Comparison of ENCODE assay signal across 8 mouse cellular contexts in genomic region chr15:78927021-78927787, GRCm38 (mm10). TPM values are rescaled to one million over a fixed set of nuclear protein-coding genes. Genes with fewer than 3 reads are reported as not detected.
DNase-seq lines count a peak whose midpoint lies in the region; ATAC-seq and TF ChIP-seq lines count a peak whose summit lies in the region.

No protein-coding gene starts in this region.

- H3K36me3 ChIP-seq in thymus, adult 2 months (ENCODE audit: control insufficient read depth, insufficient read depth, low read length), result no peaks in the 10 kb centered on the region
- H3K36me3 ChIP-seq in forebrain, embryonic 12.5 days (replicated peaks), result no peaks in the 10 kb centered on the region
- no peaks in the 10 kb centered on the region for H3K36me3 ChIP-seq in hindbrain, embryonic 14.5 days (replicated peaks; ENCODE audit: control insufficient read depth, insufficient read depth)
- peaks cover 15% of the 10 kb centered on the region for H3K36me3 ChIP-seq in liver, embryonic 12.5 days
- H3K36me3 ChIP-seq in neural tube, embryonic 15.5 days, result no peaks in the 10 kb centered on the region

- DNase-seq in thymus, adult 2 months, result peak; percentile 43
- no peak for DNase-seq in thymus, postnatal 10 days (ENCODE audit: low spot score in 2 of 2)
- no peak for DNase-seq in hindbrain, embryonic 14.5 days (ENCODE audit: low spot score)
- no peak for DNase-seq in layer of hippocampus, adult 18-20 months (ENCODE audit: low spot score in 2 of 2)
- DNase-seq in frontal cortex, postnatal 14 days (ENCODE audit: low spot score in 2 of 2), result no peak

- peak overlapping the region; percentile 92 for H3K27ac ChIP-seq in thymus, adult 2 months (ENCODE audit: control insufficient read depth, insufficient read depth, low read length)
- H3K27ac ChIP-seq in forebrain, embryonic 12.5 days, result peak overlapping the region; percentile 68; the same call in 1 of the 2 replicates
- 0 out of 2 replicates have a peak overlapping the region, but pooled peaks have one; percentile 38 for H3K27ac ChIP-seq in hindbrain, embryonic 14.5 days
- peak overlapping the region; percentile 98 for H3K27ac ChIP-seq in liver, embryonic 12.5 days
- H3K27ac ChIP-seq in neural tube, embryonic 15.5 days (replicated peaks), result peak overlapping the region; percentile 64

- H3K4me2 ChIP-seq in forebrain, embryonic 12.5 days, result peak overlapping the region; percentile 63
- H3K4me2 ChIP-seq in hindbrain, embryonic 14.5 days (replicated peaks), result peak overlapping the region; percentile 59
- peak overlapping the region; percentile 94 for H3K4me2 ChIP-seq in liver, embryonic 12.5 days
- H3K4me2 ChIP-seq in neural tube, embryonic 15.5 days, result peak overlapping the region; percentile 67

- peak overlapping the region; percentile 30 for H3K9ac ChIP-seq in forebrain, embryonic 12.5 days
- H3K9ac ChIP-seq in hindbrain, embryonic 14.5 days, result peak overlapping the region; percentile 32; the same call in 1 of the 2 replicates
- peak overlapping the region; percentile 74 for H3K9ac ChIP-seq in liver, embryonic 12.5 days
- no peak overlapping the region for H3K9ac ChIP-seq in neural tube, embryonic 15.5 days (replicated peaks)

- 21% methylated on average over 15 of the region's 15 CpGs for WGBS in thymus, adult 2 months
- 21% methylated on average over 15 of the region's 15 CpGs for WGBS in forebrain, embryonic 12.5 days
- 25% methylated on average over 15 of the region's 15 CpGs for WGBS in hindbrain, embryonic 14.5 days
- 12% methylated on average over 15 of the region's 15 CpGs for WGBS in liver, embryonic 12.5 days (ENCODE audit: insufficient replicate concordance)
- WGBS in neural tube, embryonic 15.5 days, result 26% methylated on average over 15 of the region's 15 CpGs

- H3K27me3 ChIP-seq in thymus, adult 2 months (ENCODE audit: control insufficient read depth, insufficient read depth, low read length), result no peaks in the 10 kb centered on the region
- peaks cover 27% of the 10 kb centered on the region for H3K27me3 ChIP-seq in forebrain, embryonic 12.5 days
- H3K27me3 ChIP-seq in hindbrain, embryonic 14.5 days (ENCODE audit: control insufficient read depth, insufficient read depth, low read length), result peaks cover 15% of the 10 kb centered on the region
- H3K27me3 ChIP-seq in liver, embryonic 12.5 days (replicated peaks), result no peaks in the 10 kb centered on the region
- 0 out of 2 replicates have a peak, but pooled peaks cover 3% of the 10 kb centered on the region for H3K27me3 ChIP-seq in neural tube, embryonic 15.5 days (replicated peaks)

- TF ChIP-seq POLR2A in thymus, adult 2 months (IDR thresholded peaks at IDR 0.05; ENCODE audit: control insufficient read depth, extremely low read depth, insufficient read depth, low read length, poor library complexity), result no peak

- no peaks in the 10 kb centered on the region for H3K9me3 ChIP-seq in forebrain, embryonic 12.5 days
- no peaks in the 10 kb centered on the region for H3K9me3 ChIP-seq in hindbrain, embryonic 14.5 days (ENCODE audit: control insufficient read depth, low read length)
- no peaks in the 10 kb centered on the region for H3K9me3 ChIP-seq in liver, embryonic 12.5 days (replicated peaks)
- H3K9me3 ChIP-seq in neural tube, embryonic 15.5 days (replicated peaks), result no peaks in the 10 kb centered on the region

- H3K4me3 ChIP-seq in thymus, adult 2 months (ENCODE audit: control insufficient read depth, insufficient read depth, low read length), result peak overlapping the region; percentile 76
- peak overlapping the region; percentile 28 for H3K4me3 ChIP-seq in forebrain, embryonic 12.5 days (replicated peaks)
- H3K4me3 ChIP-seq in hindbrain, embryonic 14.5 days (replicated peaks; ENCODE audit: low read length), result peak overlapping the region; percentile 29
- H3K4me3 ChIP-seq in liver, embryonic 12.5 days, result peak overlapping the region; percentile 61
- H3K4me3 ChIP-seq in neural tube, embryonic 15.5 days (replicated peaks), result peak overlapping the region; percentile 32

- ATAC-seq in forebrain, embryonic 12.5 days (ENCODE audit: low FRiP score), result no peak
- no peak for ATAC-seq in hindbrain, embryonic 14.5 days (ENCODE audit: low FRiP score)
- ATAC-seq in liver, embryonic 12.5 days, result no peak
- no peak for ATAC-seq in neural tube, embryonic 15.5 days (ENCODE audit: low FRiP score)

- H3K4me1 ChIP-seq in thymus, adult 2 months (replicated peaks; ENCODE audit: control insufficient read depth, insufficient read depth, low read length), result peaks cover 61% of the 10 kb centered on the region
- peaks cover 32% of the 10 kb centered on the region for H3K4me1 ChIP-seq in forebrain, embryonic 12.5 days
- H3K4me1 ChIP-seq in hindbrain, embryonic 14.5 days (replicated peaks; ENCODE audit: control insufficient read depth, insufficient read depth, low read length), result peaks cover 17% of the 10 kb centered on the region
- H3K4me1 ChIP-seq in liver, embryonic 12.5 days, result peaks cover 93% of the 10 kb centered on the region
- peaks cover 34% of the 10 kb centered on the region for H3K4me1 ChIP-seq in neural tube, embryonic 15.5 days

- no peak for TF ChIP-seq CTCF in thymus, adult 2 months (IDR thresholded peaks at IDR 0.05; ENCODE audit: borderline replicate concordance, control insufficient read depth, extremely low read depth, insufficient read depth, low read length, poor library complexity)

RNA-seq across cellular contexts. Expression of gene Lgals1, which starts 0.7 kb away (rescaled TPM):
- 359 and 428 TPM in 2 replicates for polyA plus RNA-seq in thymus, adult 2 months (2012; rRNA removed)
- 216 and 321 TPM in 2 replicates for polyA plus RNA-seq in forebrain, embryonic 12.5 days (2016; fragmentation: Nextera tagmentation; extraction: Ambion mirVana)
- polyA plus RNA-seq in hindbrain, embryonic 14.5 days (2014; fragmentation: Nextera tagmentation; extraction: Ambion mirVana), result 117 and 157 TPM in 2 replicates
- polyA plus RNA-seq in liver, embryonic 12.5 days (2016; fragmentation: Nextera tagmentation; extraction: Ambion mirVana), result 644 and 660 TPM in 2 replicates
- 218 and 380 TPM in 2 replicates for polyA plus RNA-seq in neural tube, embryonic 15.5 days (2015; fragmentation: Nextera tagmentation; extraction: Ambion mirVana)
- 10 to 100 TPM; 23.8 to 27.0 TPM for total RNA-seq in layer of hippocampus, adult 18-20 months (2021)

RNA-seq across cellular contexts. Expression of gene Nol12, which starts 7.5 kb away (rescaled TPM):
- 26.8 and 27.9 TPM in 2 replicates for polyA plus RNA-seq in thymus, adult 2 months (2012; rRNA removed)
- 53.5 and 56.4 TPM in 2 replicates for polyA plus RNA-seq in forebrain, embryonic 12.5 days (2016; fragmentation: Nextera tagmentation; extraction: Ambion mirVana)
- polyA plus RNA-seq in hindbrain, embryonic 14.5 days (2014; fragmentation: Nextera tagmentation; extraction: Ambion mirVana), result 57.7 and 59.2 TPM in 2 replicates
- 47.9 and 51.6 TPM in 2 replicates for polyA plus RNA-seq in liver, embryonic 12.5 days (2016; fragmentation: Nextera tagmentation; extraction: Ambion mirVana)
- 63.0 and 63.2 TPM in 2 replicates for polyA plus RNA-seq in neural tube, embryonic 15.5 days (2015; fragmentation: Nextera tagmentation; extraction: Ambion mirVana)
- total RNA-seq in layer of hippocampus, adult 18-20 months (2021), result 10 to 100 TPM; 36.2 to 37.5 TPM

RNA-seq across cellular contexts. Expression of gene Pdxp, which starts 13.5 kb away (rescaled TPM):
- polyA plus RNA-seq in thymus, adult 2 months (2012; rRNA removed), result 72.0 and 94.8 TPM in 2 replicates
- polyA plus RNA-seq in forebrain, embryonic 12.5 days (2016; fragmentation: Nextera tagmentation; extraction: Ambion mirVana), result 51.7 and 53.6 TPM in 2 replicates
- 105 and 121 TPM in 2 replicates for polyA plus RNA-seq in hindbrain, embryonic 14.5 days (2014; fragmentation: Nextera tagmentation; extraction: Ambion mirVana)
- polyA plus RNA-seq in liver, embryonic 12.5 days (2016; fragmentation: Nextera tagmentation; extraction: Ambion mirVana), result 17.1 and 17.4 TPM in 2 replicates
- polyA plus RNA-seq in neural tube, embryonic 15.5 days (2015; fragmentation: Nextera tagmentation; extraction: Ambion mirVana), result 64.2 and 76.9 TPM in 2 replicates
- 100 to 1,000 TPM; 170 to 178 TPM for total RNA-seq in layer of hippocampus, adult 18-20 months (2021)

RNA-seq across cellular contexts. Expression of gene Triobp, which starts 20.3 kb away (rescaled TPM):
- 52.2 and 70.7 TPM in 2 replicates for polyA plus RNA-seq in thymus, adult 2 months (2012; rRNA removed)
- polyA plus RNA-seq in forebrain, embryonic 12.5 days (2016; fragmentation: Nextera tagmentation; extraction: Ambion mirVana), result 40.4 and 46.9 TPM in 2 replicates
- polyA plus RNA-seq in hindbrain, embryonic 14.5 days (2014; fragmentation: Nextera tagmentation; extraction: Ambion mirVana), result 37.4 and 41.1 TPM in 2 replicates
- 21.0 and 26.8 TPM in 2 replicates for polyA plus RNA-seq in liver, embryonic 12.5 days (2016; fragmentation: Nextera tagmentation; extraction: Ambion mirVana)
- polyA plus RNA-seq in neural tube, embryonic 15.5 days (2015; fragmentation: Nextera tagmentation; extraction: Ambion mirVana), result 30.6 and 39.7 TPM in 2 replicates
- total RNA-seq in layer of hippocampus, adult 18-20 months (2021), result 1 to 10 TPM; 9.0 to 9.2 TPM

RNA-seq across cellular contexts. Expression of gene Sh3bp1, which starts 27.6 kb away (rescaled TPM):
- polyA plus RNA-seq in thymus, adult 2 months (2012; rRNA removed), result 371 and 412 TPM in 2 replicates
- 10.3 TPM in 2 replicates for polyA plus RNA-seq in forebrain, embryonic 12.5 days (2016; fragmentation: Nextera tagmentation; extraction: Ambion mirVana)
- 3.7 and 5.5 TPM in 2 replicates for polyA plus RNA-seq in hindbrain, embryonic 14.5 days (2014; fragmentation: Nextera tagmentation; extraction: Ambion mirVana)
- 34.3 and 39.3 TPM in 2 replicates for polyA plus RNA-seq in liver, embryonic 12.5 days (2016; fragmentation: Nextera tagmentation; extraction: Ambion mirVana)
- polyA plus RNA-seq in neural tube, embryonic 15.5 days (2015; fragmentation: Nextera tagmentation; extraction: Ambion mirVana), result 3.7 and 16.9 TPM in 2 replicates
- 10 to 100 TPM; 32.4 to 34.4 TPM for total RNA-seq in layer of hippocampus, adult 18-20 months (2021)

Comparison
In these comparisons a context has a peak if more than half of its experiments do, and no peak if none do; other contexts are left out.
1. H3K27ac ChIP-seq: peak in every context shown above with its lines; median percentile 98 in liver, embryonic 12.5 days; 92 in thymus, adult 2 months; 68 in forebrain, embryonic 12.5 days; 64 in neural tube, embryonic 15.5 days; 38 in hindbrain, embryonic 14.5 days.